Mouse (Mus musculus): ENCODE measurements at regions not wholly inside any gene's neighbourhood (a gene's known extent, or its start where the extent isn't known, plus 50 kb on each side); places are given as distances from the start of the nearest gene placed in this dataset.

GRCm38 (mm10) chr15:92826136-92826535 is 429.5 kb downstream of the Pdzrn4 start:
- H3K4me3 ChIP-seq (ENCODE audit: low read depth, low read length) = no peak overlapping the region
- no peaks in the 10 kb centered on the region for H3K27me3 ChIP-seq (replicated peaks; ENCODE audit: control insufficient read depth, insufficient read depth, low read length)
- WGBS = 86% methylated on average over 4 of the region's 4 CpGs
- no peak overlapping the region for H3K27ac ChIP-seq (ENCODE audit: low read depth, low read length)
- H3K4me2 ChIP-seq (ENCODE audit: low read length) = no peak overlapping the region
- no peaks in the 10 kb centered on the region for H3K9me3 ChIP-seq (replicated peaks; ENCODE audit: control insufficient read depth, low read length)
- no peaks in the 10 kb centered on the region for H3K4me1 ChIP-seq (ENCODE audit: control insufficient read depth, insufficient read depth, low read length)
- DNase-seq (ENCODE audit: low spot score) (no peak), ATAC-seq (no peak)
- H3K9ac ChIP-seq (ENCODE audit: low read length) = no peak overlapping the region
- H3K36me3 ChIP-seq (ENCODE audit: control insufficient read depth, insufficient read depth, low read length) = no peaks in the 10 kb centered on the region

Data from forebrain, embryonic 14.5 days (tissue).